Mouse (Mus musculus) lung, adult 2 months (tissue): Measurements from ENCODE around the gene Pds5b.

ENCODE experiments used
- CTCF ChIP-seq: fragments of 200-500 bp; IDR thresholded peaks from 2 replicates; pipeline ENCODE4 v1.5.1; 2011; ENCODE audit warnings: mild to moderate bottlenecking, low read length, control low read depth; ENCODE audit not compliant: insufficient read depth
- POLR2A ChIP-seq: fragments of 200-500 bp; IDR thresholded peaks from 2 replicates; pipeline ENCODE4 v1.6.1; 2011; ENCODE audit warnings: low read depth, mild to moderate bottlenecking, control low read depth, low read length, borderline replicate concordance; ENCODE audit errors: extremely low read depth

- TF ChIP-seq CTCF (no peak), POLR2A (no peak)
Measured at GRCm38 (mm10) chr5:150789039-150789438, 115.5 kb downstream of the Pds5b start.
